Mouse (Mus musculus) frontal cortex, postnatal 25 days (tissue): ENCODE results near the gene Fbxw19.
"Not testable (repeated sequence)": the region's sequence is repeated elsewhere in the genome, so short reads cannot be mapped to it uniquely, and the experiment has no call there.

Experiments used
- DNase-seq, 2 experiments: peaks; one replicate each; pipeline ENCODE4 v3.0.0; 2022; ENCODE audit warnings: low spot score in 2 of 2

Fbxw19 gene

DNA sequence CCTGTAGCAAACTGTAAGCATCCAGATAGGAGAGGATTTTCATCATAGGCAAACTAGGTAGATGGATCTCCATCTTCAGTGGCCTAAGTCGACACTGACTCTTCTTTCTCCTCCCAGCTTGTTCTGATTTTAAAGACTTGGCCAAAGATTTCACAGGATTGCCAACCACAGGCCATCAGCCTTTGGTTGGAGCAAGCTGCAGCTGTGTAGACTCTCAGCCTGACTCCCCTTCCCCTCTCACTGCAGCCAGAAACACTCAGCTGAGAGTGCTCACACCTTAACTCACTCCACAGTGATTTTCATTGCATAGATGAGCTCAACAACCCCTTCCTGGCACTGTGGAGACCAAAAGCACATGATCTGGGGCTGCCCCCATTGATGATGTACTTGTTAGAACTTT is at the start of gene Fbxw19:
TSS of gene Fbxw19 (minus strand) at position 101 of the 400 bp plus-strand sequence.
- DNase-seq, result not testable (repeated sequence)

DNA sequence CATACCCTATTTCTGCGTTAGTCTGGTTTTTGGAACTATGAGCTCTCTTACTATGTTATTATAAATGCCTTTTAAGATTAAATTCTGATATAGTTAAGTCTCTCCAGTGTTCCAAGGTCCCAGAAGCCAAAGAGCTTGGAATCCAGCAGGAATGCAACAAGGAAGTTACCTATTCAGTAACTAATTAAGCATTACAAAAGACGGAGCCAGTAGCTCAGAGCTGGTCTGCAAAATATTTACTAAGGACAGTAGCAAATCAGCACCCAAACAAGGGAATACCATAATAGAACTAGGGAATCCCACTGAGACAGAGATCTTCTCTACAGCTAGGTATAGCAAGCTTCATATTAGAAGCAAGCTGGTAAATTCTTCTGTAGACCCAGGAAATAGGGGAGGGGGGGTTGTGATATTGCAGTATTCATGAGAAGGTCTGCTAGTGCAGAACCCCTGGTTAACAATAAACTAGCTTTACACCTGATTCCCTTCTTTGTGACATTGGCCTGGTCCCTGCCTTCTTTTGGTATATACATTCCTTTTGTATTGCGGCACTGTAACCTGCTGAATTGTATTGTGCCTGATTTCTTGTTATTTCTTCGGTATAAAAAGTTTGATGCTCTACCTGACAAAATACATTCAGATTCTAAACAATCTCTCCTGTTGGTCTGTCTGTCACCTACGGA is 27.9 kb upstream of the Fbxw19 start:
- DNase-seq, result no peak

DNA sequence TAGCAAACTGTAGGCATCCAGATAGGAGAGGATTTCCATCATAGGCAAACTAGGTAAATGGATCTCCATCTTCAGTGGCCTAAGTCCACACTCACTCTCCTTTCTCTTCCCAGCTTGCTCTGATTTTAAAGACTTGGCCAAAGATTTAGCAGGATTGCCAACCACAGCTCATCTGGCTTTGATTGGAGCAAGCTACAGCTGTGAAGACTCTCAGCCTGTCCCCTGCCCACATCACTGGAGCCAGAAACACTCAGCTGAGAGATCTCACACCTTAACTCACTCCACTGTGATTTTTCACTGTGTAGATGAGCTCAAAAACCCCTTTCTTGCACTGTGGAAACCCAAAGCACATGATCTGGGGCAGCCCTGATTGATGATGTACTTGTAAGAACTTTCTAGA is 46.6 kb downstream of the Fbxw19 start, which contains the start of gene Fbxw16:
TSS of gene Fbxw16 (minus strand) at position 101 of the 400 bp plus-strand sequence.
- no peak for DNase-seq

DNA sequence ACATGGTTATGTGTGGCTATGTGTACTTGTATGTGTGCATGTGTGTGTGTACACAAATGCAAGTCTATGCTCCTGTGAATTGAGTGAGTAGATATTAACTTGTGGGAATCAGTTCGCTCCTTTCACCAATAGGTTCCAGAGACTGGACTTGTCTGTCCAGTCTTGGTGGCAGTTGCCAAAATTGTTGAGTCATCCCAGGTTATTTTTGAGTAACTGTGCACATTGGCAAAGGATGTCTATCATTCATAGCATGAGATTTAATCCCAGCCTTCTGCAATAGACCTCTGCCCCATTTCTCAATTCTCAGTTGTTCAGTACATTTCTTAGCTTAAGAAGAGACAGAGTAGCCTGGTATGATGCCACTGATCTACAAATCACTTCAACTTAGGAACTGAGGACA is 62.7 kb downstream of the Fbxw19 start:
- DNase-seq, result no peak
